Mouse (Mus musculus): ENCODE results near the gene Rgs8. TPM values are rescaled to one million over a fixed set of nuclear protein-coding genes. Genes with fewer than 3 reads are reported as not detected.

Rgs8 gene
- total and polyA plus RNA-seq, 3 experiments = not detected

- H3K4me1 ChIP-seq (ENCODE audit: control insufficient read depth in 1 of 2, insufficient read depth in 2 of 2) = peaks cover 6 to 23% of the 10 kb centered on the region in 2 experiments
- no peak overlapping the region for H3K27ac ChIP-seq (ENCODE audit: insufficient read depth, low read depth)
- H3K79me2 ChIP-seq (replicated peaks; ENCODE audit: control insufficient read depth, extremely low read depth, insufficient read depth, poor library complexity, severe bottlenecking) = no peaks in the 10 kb centered on the region
- H3K4me3 ChIP-seq (replicated peaks in 1 of 3; ENCODE audit: low read depth in 2 of 3, low read length in 2 of 3, poor library complexity in 1 of 3) = no peak overlapping the region
- in situ Hi-C loops (cut with MboI; ENCODE audit: low pct_ligation_motif_present, low pct_unique_long_range_greater_than_20kb, low sequenced_read_pairs) (no loop called here), dilution Hi-C loops (cut with MboI; ENCODE audit: extremely low pct_ligation_motif_present, extremely low pct_unique_long_range_greater_than_20kb, low sequenced_read_pairs) (no loop called here)
- TF ChIP-seq CHD1 (IDR thresholded peaks at IDR 0.05; ENCODE audit: low read depth, low read length) (no peak), USF1 (IDR thresholded peaks at IDR 0.05; ENCODE audit: low read depth, low read length) (no peak), NELFE (IDR thresholded peaks at IDR 0.05; ENCODE audit: low read depth, low read length) (no peak), USF2 (conservative IDR thresholded peaks at IDR 0.05; ENCODE audit: low read depth, low read length) (no peak), CHD2 (IDR thresholded peaks at IDR 0.05; ENCODE audit: low read length) (no peak), TBP (conservative IDR thresholded peaks at IDR 0.05; ENCODE audit: low read depth, low read length) (no peak), ETS1 (conservative IDR thresholded peaks at IDR 0.05; ENCODE audit: low read depth, low read length) (no peak), EP300 (IDR thresholded peaks at IDR 0.05; ENCODE audit: low read length) (no peak), ELF1 (IDR thresholded peaks at IDR 0.05; ENCODE audit: low read depth, low read length) (no peak), POLR2A (IDR thresholded peaks at IDR 0.05; ENCODE audit: low read depth, low read length) (no peak), ZMIZ1 (IDR thresholded peaks at IDR 0.05; ENCODE audit: low read depth, low read length) (no peak), POLR2AphosphoS2 (IDR thresholded peaks at IDR 0.05; ENCODE audit: low read depth, low read length) (no peak), BHLHE40 (IDR thresholded peaks at IDR 0.05; ENCODE audit: low read depth, low read length) (no peak)
- no peak overlapping the region for H3K4me2 ChIP-seq (ENCODE audit: insufficient read depth, low read depth, poor library complexity, severe bottlenecking)
- no peaks in the 10 kb centered on the region for H3K27me3 ChIP-seq (replicated peaks)
- H3K9ac ChIP-seq (ENCODE audit: insufficient read depth, low read depth) = no peak overlapping the region
- no peaks in the 10 kb centered on the region for H3K9me3 ChIP-seq (replicated peaks; ENCODE audit: low read length)
- DNase-seq (ENCODE audit: extremely low read depth) = no peak
- no peaks in the 10 kb centered on the region for H3K36me3 ChIP-seq (replicated peaks in 1 of 2; ENCODE audit: control insufficient read depth in 1 of 2, insufficient read depth in 1 of 2, low read length in 1 of 2)
These were observed 73.8 kb downstream of the Rgs8 start for GRCm38 (mm10) chr1:153726636-153727035.

- no peak overlapping the region for H3K9ac ChIP-seq (ENCODE audit: insufficient read depth, low read depth)
- dilution Hi-C loops (cut with MboI; ENCODE audit: extremely low pct_ligation_motif_present, extremely low pct_unique_long_range_greater_than_20kb, low sequenced_read_pairs) = no loop called here
- DNase-seq (ENCODE audit: extremely low read depth) = no peak
- TF ChIP-seq POLR2A (IDR thresholded peaks at IDR 0.05; ENCODE audit: low read depth, low read length) (no peak), POLR2AphosphoS2 (IDR thresholded peaks at IDR 0.05; ENCODE audit: low read depth, low read length) (no peak), TCF12 (IDR thresholded peaks at IDR 0.05; ENCODE audit: low read depth, low read length) (no peak), NELFE (IDR thresholded peaks at IDR 0.05; ENCODE audit: low read depth, low read length) (no peak)
- peaks cover 0 to 6% of the 10 kb centered on the region in 2 experiments; a peak in 2 of 4 replicates for H3K4me1 ChIP-seq (ENCODE audit: control insufficient read depth in 1 of 2, insufficient read depth in 2 of 2)
- no peaks in the 10 kb centered on the region for H3K79me2 ChIP-seq (replicated peaks; ENCODE audit: control insufficient read depth, extremely low read depth, insufficient read depth, poor library complexity, severe bottlenecking)
- no peak overlapping the region for H3K27ac ChIP-seq (ENCODE audit: insufficient read depth, low read depth)
- no peaks in the 10 kb centered on the region for H3K36me3 ChIP-seq (replicated peaks in 1 of 2; ENCODE audit: control insufficient read depth in 1 of 2, insufficient read depth in 1 of 2, low read length in 1 of 2)
- no peak overlapping the region for H3K4me3 ChIP-seq (replicated peaks in 1 of 3; ENCODE audit: low read depth in 2 of 3, low read length in 2 of 3, poor library complexity in 1 of 3)
- no peaks in the 10 kb centered on the region for H3K9me3 ChIP-seq (replicated peaks; ENCODE audit: low read length)
- no peaks in the 10 kb centered on the region for H3K27me3 ChIP-seq (replicated peaks)
- in situ Hi-C loops (cut with MboI; ENCODE audit: low pct_ligation_motif_present, low pct_unique_long_range_greater_than_20kb, low sequenced_read_pairs) = loop anchor here (10.0 kb wide), 1 partner anchor 45 kb away; no protein-coding TSS in a partner anchor
- H3K4me2 ChIP-seq (ENCODE audit: insufficient read depth, low read depth, poor library complexity, severe bottlenecking) = no peak overlapping the region
These were observed 77.0 kb downstream of the Rgs8 start for GRCm38 (mm10) chr1:153729806-153730205.

GRCm38 (mm10) chr1:153730671-153731070, 77.8 kb downstream of the Rgs8 start:
- Histone ChIP-seq H3K9me3 (replicated peaks; ENCODE audit: low read length) (no peaks in the 10 kb centered on the region), H3K79me2 (replicated peaks; ENCODE audit: control insufficient read depth, extremely low read depth, insufficient read depth, poor library complexity, severe bottlenecking) (no peaks in the 10 kb centered on the region), H3K9ac (ENCODE audit: insufficient read depth, low read depth) (no peak overlapping the region), H3K4me2 (ENCODE audit: insufficient read depth, low read depth, poor library complexity, severe bottlenecking) (no peak overlapping the region), H3K4me3 (replicated peaks in 1 of 3; ENCODE audit: low read depth in 2 of 3, low read length in 2 of 3, poor library complexity in 1 of 3) (no peak overlapping the region), H3K27me3 (replicated peaks) (no peaks in the 10 kb centered on the region), H3K36me3 (replicated peaks in 1 of 2; ENCODE audit: control insufficient read depth in 1 of 2, insufficient read depth in 1 of 2, low read length in 1 of 2) (no peaks in the 10 kb centered on the region), H3K27ac (ENCODE audit: insufficient read depth, low read depth) (no peak overlapping the region), H3K4me1 (ENCODE audit: control insufficient read depth in 1 of 2, insufficient read depth in 2 of 2) (peaks cover 0 to 10% of the 10 kb centered on the region in 2 experiments; a peak in 2 of 4 replicates)
- no peak for DNase-seq (ENCODE audit: extremely low read depth)
- TF ChIP-seq ZMIZ1 (IDR thresholded peaks at IDR 0.05; ENCODE audit: low read depth, low read length) (no peak), SIN3A (IDR thresholded peaks at IDR 0.05; ENCODE audit: low read length) (no peak), USF1 (IDR thresholded peaks at IDR 0.05; ENCODE audit: low read depth, low read length) (no peak)
- dilution Hi-C loops (cut with MboI; ENCODE audit: extremely low pct_ligation_motif_present, extremely low pct_unique_long_range_greater_than_20kb, low sequenced_read_pairs) = no loop called here
- in situ Hi-C loops (cut with MboI; ENCODE audit: low pct_ligation_motif_present, low pct_unique_long_range_greater_than_20kb, low sequenced_read_pairs) = loop anchor here (10.0 kb wide), 1 partner anchor 46 kb away; no protein-coding TSS in a partner anchor
